Mouse (Mus musculus) lung, postnatal 0 days (tissue): ENCODE results near the gene Ep400. TPM values are rescaled to one million over a fixed set of nuclear protein-coding genes. Genes with fewer than 3 reads are reported as not detected.

ENCODE experiments used
- ATAC-seq: fragments of 200-750 bp; cut with Nextera tagmentation; 2 replicates; pipeline ENCODE4 v1.8.0; 2017; ENCODE audit warnings: moderate library complexity
- DNase-seq: peaks from one replicate; pipeline ENCODE4 v3.0.0-alpha.2; 2016; ENCODE audit warnings: low spot score
- H3K27ac ChIP-seq: fragments of 300-500 bp; sonication (generic); 2 replicates; pipeline ENCODE4 v1.5.1; 2014; ENCODE audit warnings: antibody characterized with exemption, mild to moderate bottlenecking, low read length, mixed read lengths
- H3K27me3 ChIP-seq: fragments of 300-500 bp; sonication (generic); replicated peaks from 2 replicates; pipeline ENCODE4 v1.6.1; 2014; ENCODE audit warnings: low read length, mixed read lengths; ENCODE audit not compliant: insufficient read depth
- H3K36me3 ChIP-seq: fragments of 300-500 bp; sonication (generic); 2 replicates; pipeline ENCODE4 v1.6.1; 2014; ENCODE audit warnings: low read length, mixed read lengths; ENCODE audit not compliant: insufficient read depth
- H3K4me1 ChIP-seq: fragments of 300-500 bp; sonication (generic); 2 replicates; pipeline ENCODE4 v1.6.1; 2014; ENCODE audit warnings: antibody characterized with exemption, low read depth, low read length, mixed read lengths; ENCODE audit not compliant: insufficient read depth
- H3K4me2 ChIP-seq: fragments of 300-500 bp; sonication (generic); replicated peaks from 2 replicates; pipeline ENCODE4 v1.6.1; 2014; ENCODE audit warnings: low read depth, mild to moderate bottlenecking, low read length, moderate library complexity, mixed read lengths
- H3K4me3 ChIP-seq: fragments of 300-500 bp; sonication (generic); 2 replicates; pipeline ENCODE4 v1.5.1; 2014; ENCODE audit warnings: low read depth, low read length
- H3K9ac ChIP-seq: fragments of 300-500 bp; sonication (generic); replicated peaks from 2 replicates; pipeline ENCODE4 v1.6.1; 2014; ENCODE audit warnings: low read depth, mild to moderate bottlenecking
- H3K9me3 ChIP-seq: fragments of 300-500 bp; sonication (generic); 2 replicates; pipeline ENCODE4 v1.6.1; 2016; ENCODE audit warnings: low read length, mixed read lengths
- CTCF ChIP-seq: IDR thresholded peaks from 2 replicates; pipeline ENCODE4 v1.5.1; 2016; ENCODE audit warnings: antibody characterized with exemption, mild to moderate bottlenecking
- EP300 ChIP-seq: IDR thresholded peaks from 2 replicates; pipeline ENCODE4 v1.6.1; 2016; ENCODE audit warnings: antibody characterized with exemption, mild to moderate bottlenecking, control low read depth
- WGBS: fragments of 180-500 bp; shearing (Covaris S2); extraction: QIAGEN DNeasy Blood & Tissue Kit; methylation state at CpG from one replicate; pipeline ENCODE4 v1.1.7; 2014; 5-methylcytosine and 5-hydroxymethylcytosine counted together
- polyA plus RNA-seq: library from polyadenylated mRNA; unstranded; fragments of >200 nt; fragmentation: Nextera tagmentation; extraction: Ambion mirVana; gene quantifications from 2 replicates; pipeline ENCODE4 v1.2.1, GENCODE M21; 2015

Gene Ep400
- polyA plus RNA-seq, 1 experiment from 2014 or later, result 17.5 TPM

GRCm38 (mm10) chr5:110806676-110807075, 36.2 kb upstream of the Ep400 start:
- no peak overlapping the region for H3K4me2 ChIP-seq
- TF ChIP-seq EP300, result no peak
- TF ChIP-seq CTCF, result no peak

GRCm38 (mm10) chr5:110806154-110806553, 35.6 kb upstream of the Ep400 start:
- Histone ChIP-seq H3K4me1 (peaks cover 7% of the 10 kb centered on the region; the same call in 1 of the 2 replicates), H3K4me2 (no peak overlapping the region), H3K9me3 (no peaks in the 10 kb centered on the region), H3K27ac (no peak overlapping the region), H3K36me3 (peaks cover 6% of the 10 kb centered on the region; the same call in 1 of the 2 replicates), H3K4me3 (no peak overlapping the region), H3K9ac (no peak overlapping the region), H3K27me3 (no peaks in the 10 kb centered on the region)
- WGBS, result 84% methylated on average over 4 of the region's 4 CpGs
- TF ChIP-seq EP300 (no peak), CTCF (no peak)
- DNase-seq (no peak), ATAC-seq (no peak)

More at GRCm38 (mm10) chr5:110806676-110807075, 36.2 kb upstream of the Ep400 start:
- Histone ChIP-seq H3K9ac (no peak overlapping the region), H3K4me3 (no peak overlapping the region), H3K27ac (no peak overlapping the region), H3K36me3 (peaks cover 6% of the 10 kb centered on the region; the same call in 1 of the 2 replicates), H3K9me3 (no peaks in the 10 kb centered on the region), H3K4me1 (peaks cover 7% of the 10 kb centered on the region; the same call in 1 of the 2 replicates), H3K27me3 (no peaks in the 10 kb centered on the region)
- DNase-seq, result no peak
- ATAC-seq, result no peak
- 68% methylated on average over 1 of the region's 1 CpGs for WGBS

DNA sequence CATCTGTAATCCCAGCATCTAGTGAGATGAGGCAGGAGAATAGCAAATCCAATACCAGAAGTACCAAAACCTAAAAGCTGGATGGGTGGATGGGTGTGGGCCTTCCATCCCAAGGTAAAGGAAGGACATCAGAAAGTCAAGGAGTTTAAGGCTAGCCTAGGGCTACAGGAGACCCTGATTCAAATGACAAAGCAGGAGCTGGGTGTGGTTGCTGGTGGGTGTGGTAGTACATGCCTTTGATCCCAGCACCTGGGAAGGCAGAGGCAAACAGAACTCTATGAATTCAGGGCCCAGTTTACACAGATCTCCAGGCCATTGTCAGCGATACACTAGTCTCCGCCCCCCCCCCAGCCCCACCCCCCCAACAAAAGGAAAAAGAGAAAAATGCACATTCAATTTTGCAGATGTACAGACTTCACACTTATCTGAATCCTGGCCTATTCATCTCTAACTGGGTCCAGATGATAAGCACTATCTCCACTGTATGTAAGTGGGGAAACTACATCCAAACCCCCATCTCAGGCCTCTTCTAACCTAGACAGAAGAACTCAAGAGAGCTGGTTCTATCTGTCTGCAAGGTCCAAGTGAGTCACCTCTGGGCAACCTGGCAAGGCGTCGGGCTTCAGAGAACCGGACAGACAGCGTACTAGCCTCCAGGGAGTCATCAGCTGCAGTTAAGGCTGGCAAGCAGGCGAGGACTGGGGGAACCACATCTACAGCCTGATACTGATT, 33.7 kb upstream of the Ep400 start:
- DNase-seq (no peak), ATAC-seq (no peak)
- Histone ChIP-seq H3K9ac (no peak overlapping the region), H3K4me1 (peaks cover 7% of the 10 kb centered on the region; the same call in 1 of the 2 replicates), H3K27ac (no peak overlapping the region), H3K4me3 (no peak overlapping the region), H3K27me3 (no peaks in the 10 kb centered on the region), H3K36me3 (peaks cover 9% of the 10 kb centered on the region; the same call in 1 of the 2 replicates), H3K9me3 (no peaks in the 10 kb centered on the region), H3K4me2 (no peak overlapping the region)
- TF ChIP-seq CTCF (no peak), EP300 (no peak)
- 79% methylated on average over 7 of the region's 7 CpGs for WGBS

- peaks cover 9% of the 10 kb centered on the region; the same call in 1 of the 2 replicates for H3K36me3 ChIP-seq
- no peak for ATAC-seq
- peaks cover 4% of the 10 kb centered on the region; the same call in 1 of the 2 replicates for H3K4me1 ChIP-seq
Observed at GRCm38 (mm10) chr5:110802809-110803208, 32.3 kb upstream of the Ep400 start.

GRCm38 (mm10) chr5:110802186-110802585, 31.7 kb upstream of the Ep400 start:
- no peak overlapping the region for H3K9ac ChIP-seq
- no peak overlapping the region for H3K4me3 ChIP-seq
- no peaks in the 10 kb centered on the region for H3K27me3 ChIP-seq
- H3K9me3 ChIP-seq, result no peaks in the 10 kb centered on the region
- DNase-seq, result no peak
- H3K36me3 ChIP-seq, result peaks cover 9% of the 10 kb centered on the region
- no peaks in the 10 kb centered on the region for H3K4me1 ChIP-seq
- 78% methylated on average over 4 of the region's 4 CpGs for whole genome bisulfite sequencing
- no peak overlapping the region for H3K27ac ChIP-seq
- no peak for ATAC-seq
- no peak for TF ChIP-seq EP300
- no peak for TF ChIP-seq CTCF
- H3K4me2 ChIP-seq, result no peak overlapping the region

More at GRCm38 (mm10) chr5:110802809-110803208, 32.3 kb upstream of the Ep400 start:
- TF ChIP-seq CTCF (no peak), EP300 (no peak)
- H3K27ac ChIP-seq, result no peak overlapping the region
- no peak overlapping the region for H3K9ac ChIP-seq
- DNase-seq, result no peak
- no peak overlapping the region for H3K4me3 ChIP-seq
- no peaks in the 10 kb centered on the region for H3K27me3 ChIP-seq
- H3K4me2 ChIP-seq, result no peak overlapping the region
- H3K9me3 ChIP-seq, result no peaks in the 10 kb centered on the region

DNA sequence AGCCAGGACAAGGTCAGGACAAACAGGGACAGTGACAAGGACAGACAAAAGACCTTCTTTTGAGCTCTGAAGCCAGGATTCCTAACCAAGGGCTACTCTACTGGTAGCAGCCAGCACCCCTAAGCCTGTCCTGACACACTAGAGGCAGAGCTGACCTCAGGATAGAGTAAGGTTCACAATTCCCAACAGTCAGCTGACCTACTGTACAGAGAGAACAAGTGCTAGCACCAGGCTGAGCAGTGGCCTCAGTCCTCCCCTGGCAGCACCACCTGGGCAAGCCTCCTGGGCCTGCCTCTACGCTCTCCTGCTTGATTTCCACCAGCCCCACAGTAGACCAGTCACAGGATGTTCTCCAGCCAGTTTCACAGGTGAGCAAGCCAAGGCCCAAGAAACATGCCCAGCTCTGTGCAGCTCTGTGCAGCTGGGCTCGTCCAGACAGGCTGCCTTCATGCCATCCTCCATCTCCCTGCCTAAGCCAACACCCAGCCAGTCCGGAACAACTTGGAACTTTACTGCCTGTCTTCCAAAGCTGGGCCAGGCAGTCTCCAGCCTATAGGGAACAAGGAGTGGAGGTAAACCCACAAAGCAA, 30.6 kb upstream of the Ep400 start:
- Histone ChIP-seq H3K9ac (no peak overlapping the region), H3K36me3 (peaks cover 10% of the 10 kb centered on the region), H3K9me3 (no peaks in the 10 kb centered on the region), H3K4me1 (no peaks in the 10 kb centered on the region), H3K4me3 (no peak overlapping the region), H3K4me2 (no peak overlapping the region), H3K27me3 (no peaks in the 10 kb centered on the region), H3K27ac (no peak overlapping the region)
- WGBS, result 82% methylated on average over 3 of the region's 3 CpGs
- ATAC-seq, result no peak
- no peak for DNase-seq
- no peak for TF ChIP-seq CTCF
- TF ChIP-seq EP300, result no peak
